Mouse (Mus musculus): ENCODE measurements around the gene B3galt4. TPM values are rescaled to one million over a fixed set of nuclear protein-coding genes. Genes with fewer than 3 reads are reported as not detected.

The B3galt4 gene
- total RNA-seq, 2 experiments from 2014 or later = 1.8 to 1.9 TPM

DNA sequence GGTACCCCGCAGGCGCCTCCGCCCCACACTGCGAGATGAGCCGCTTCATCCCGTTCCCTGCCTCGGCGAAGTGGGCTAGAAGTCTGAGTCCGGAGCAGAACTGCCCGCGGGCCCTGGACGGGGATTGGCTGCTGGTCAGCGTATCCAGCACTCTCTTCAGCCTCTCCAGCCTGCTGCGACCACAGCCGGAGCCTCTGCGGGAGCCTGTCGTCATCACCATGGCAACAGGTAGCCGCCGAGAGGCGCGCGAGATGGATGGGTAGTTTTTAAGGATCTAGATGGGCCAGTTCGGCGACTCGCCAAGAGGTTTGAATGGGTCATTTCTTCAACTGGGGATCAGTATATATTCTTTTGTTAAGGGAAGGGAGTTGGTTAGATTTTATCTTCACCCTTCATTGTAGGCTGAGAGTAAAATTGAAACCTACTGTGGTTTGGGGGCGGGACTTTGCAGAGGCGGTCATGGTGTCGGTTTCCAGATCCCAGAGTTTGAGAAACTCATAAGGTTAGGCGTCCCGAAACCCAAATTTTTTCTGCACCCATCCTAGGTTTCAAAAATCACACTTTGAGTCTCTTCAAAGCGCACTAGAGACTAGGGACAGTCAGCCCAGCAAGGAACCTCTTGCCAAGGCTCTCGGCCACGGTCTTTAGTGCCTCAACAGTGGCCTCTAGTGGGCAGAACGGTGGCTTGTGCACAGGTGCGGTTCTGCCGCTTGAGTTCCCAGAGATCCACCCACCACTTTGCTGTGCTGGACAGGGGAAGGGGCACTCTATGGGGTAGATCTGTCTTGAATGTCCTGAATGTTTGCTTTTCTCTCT is 30.8 kb downstream of the B3galt4 start:
- DNase-seq = peak; percentile 67

DNA sequence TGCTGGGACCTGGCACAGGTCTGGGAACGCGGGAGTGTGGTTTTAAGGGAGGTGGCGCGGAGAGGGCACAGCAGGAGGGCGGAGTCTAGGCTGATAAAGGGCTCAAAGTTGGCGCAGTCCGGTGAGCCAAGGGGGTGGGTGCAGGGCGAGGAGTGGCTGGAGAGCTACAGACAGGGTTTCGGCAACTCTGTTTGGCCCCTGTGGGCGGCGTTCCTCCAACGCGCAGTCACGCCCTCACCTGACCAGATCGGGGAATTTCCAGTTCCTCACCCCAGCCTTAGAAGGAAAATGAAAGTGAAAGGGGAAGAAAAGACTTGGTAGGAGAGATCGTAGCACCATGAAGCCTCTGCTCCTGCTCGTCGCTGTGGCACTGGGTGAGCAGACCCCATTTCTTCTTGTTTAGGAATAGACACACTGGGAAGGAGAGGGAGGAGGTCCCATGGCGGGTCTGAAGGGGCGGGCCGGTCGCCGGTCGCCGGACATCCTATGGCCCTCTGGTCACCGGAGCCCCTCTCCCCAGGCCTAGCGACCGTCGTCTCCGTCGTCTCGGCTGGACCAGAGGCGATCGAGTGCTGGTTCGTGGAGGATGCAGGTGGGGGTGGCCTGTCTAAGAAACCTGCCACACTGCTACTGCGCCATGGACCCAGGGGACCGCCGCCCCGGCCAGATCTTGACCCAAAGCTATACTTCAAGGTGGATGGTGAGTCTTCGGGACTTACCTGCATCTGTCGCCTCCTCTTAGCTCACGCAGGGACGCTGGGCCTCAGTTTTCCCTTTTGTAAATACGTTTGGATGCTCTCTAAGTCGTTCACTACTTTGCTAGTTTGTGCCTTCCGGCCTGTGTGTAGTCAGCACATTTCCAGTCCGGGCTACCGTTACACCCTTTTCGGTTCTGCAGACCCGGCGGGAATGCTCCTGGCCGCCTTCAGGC is 31.7 kb downstream of the B3galt4 start:
- peak; percentile 81 for DNase-seq

DNA sequence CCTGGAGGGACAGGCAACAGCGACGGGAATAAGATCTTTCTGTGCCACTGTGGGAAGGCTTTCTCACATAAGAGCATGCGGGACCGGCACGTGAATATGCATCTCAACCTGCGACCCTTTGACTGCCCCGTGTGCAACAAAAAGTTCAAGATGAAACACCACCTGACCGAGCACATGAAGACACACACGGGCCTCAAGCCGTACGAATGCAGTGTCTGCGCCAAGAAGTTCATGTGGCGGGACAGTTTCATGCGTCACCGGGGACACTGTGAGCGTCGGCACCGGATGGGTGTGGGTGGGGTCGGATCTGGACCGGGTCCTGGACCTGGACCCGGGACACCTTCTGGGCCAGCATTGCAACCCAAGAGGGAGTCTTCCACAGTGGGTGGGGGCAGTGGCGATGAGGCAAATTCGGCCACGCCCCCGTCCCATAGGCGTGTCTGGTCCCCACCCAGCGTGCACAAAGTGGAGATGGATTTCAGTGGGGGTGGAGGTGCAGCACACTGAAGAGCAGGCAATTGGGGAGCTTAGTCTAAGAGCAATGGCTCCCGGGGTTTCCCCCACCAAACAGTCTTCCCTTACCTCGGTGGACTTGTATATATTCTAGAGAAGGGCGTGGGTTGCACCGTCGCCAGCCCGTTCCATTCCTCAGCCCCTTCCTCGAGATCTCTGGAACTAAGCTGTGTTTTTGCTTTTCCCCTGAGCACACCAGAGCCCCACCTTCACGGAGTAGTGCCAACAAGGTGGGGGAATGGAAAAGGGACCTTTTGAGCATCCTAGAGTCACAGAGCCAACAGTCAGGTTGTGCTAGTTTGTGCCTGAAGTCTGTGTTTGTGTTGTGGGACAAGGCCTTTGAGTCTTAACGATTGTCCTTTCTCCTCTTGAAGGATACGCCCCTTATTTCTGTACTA is 32.7 kb downstream of the B3galt4 start:
- DNase-seq = no peak

DNA sequence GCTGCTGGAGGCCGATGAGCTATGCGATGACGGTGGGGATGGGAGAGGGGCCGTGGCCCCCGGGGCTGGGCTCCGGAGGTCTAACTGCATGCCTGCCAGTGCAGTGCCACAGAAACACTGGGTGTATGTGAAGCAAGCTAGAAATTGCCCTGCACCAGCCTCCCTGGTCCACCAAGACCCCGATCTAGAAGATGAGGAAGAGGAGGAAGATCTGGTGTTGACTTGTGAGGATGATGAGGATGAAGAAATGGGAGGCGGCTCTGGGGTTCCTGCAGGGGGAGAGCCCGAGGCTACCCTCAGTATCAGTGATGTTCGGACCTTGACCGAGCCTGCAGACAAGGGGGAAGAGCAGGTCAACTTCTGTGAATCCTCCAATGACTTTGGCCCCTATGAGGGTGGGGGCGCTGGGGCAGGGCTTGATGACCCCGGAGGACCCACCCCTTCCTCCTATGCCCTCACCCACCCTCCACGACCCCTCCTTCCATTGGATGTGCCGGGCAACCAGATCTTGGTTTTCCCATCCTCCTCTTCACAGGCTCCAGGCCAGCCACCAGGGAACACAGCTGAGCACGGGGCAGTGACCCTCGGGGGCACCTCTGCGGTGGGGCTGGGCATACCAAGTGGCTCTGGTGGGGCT is 33.5 kb downstream of the B3galt4 start:
- DNase-seq = no peak

DNA sequence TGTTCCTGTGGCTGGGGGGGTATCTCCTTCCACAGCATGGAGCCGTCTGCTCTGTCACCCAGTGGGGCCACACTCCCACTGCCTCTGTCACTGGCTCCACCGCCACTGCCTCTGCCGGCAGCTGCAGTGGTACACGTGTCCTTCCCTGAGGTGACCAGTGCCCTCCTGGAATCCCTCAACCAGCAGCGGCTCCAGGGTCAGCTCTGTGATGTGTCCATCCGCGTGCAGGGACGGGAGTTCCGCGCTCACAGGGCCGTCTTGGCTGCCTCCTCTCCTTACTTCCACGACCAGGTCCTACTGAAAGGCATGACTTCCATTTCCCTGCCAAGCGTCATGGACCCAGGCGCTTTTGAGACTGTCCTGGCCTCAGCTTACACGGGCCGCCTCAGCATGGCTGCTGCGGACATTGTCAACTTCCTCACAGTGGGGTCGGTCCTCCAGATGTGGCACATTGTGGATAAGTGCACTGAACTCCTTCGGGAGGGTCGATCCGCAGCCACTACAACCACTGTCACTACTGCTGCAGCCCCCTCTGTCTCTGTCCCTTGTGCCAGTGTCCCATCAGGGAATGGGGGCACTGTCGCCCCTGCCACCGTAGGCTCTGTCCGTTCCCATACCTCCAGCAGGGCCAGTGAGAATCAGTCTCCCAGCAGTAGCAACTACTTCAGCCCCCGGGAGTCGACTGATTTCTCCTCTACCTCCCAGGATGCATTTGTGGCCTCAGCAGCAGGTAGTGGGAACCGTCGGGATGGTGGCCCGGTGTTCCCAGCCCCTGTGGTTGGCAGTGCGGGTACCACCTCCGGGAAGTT is 34.2 kb downstream of the B3galt4 start:
- no peak for DNase-seq

DNA sequence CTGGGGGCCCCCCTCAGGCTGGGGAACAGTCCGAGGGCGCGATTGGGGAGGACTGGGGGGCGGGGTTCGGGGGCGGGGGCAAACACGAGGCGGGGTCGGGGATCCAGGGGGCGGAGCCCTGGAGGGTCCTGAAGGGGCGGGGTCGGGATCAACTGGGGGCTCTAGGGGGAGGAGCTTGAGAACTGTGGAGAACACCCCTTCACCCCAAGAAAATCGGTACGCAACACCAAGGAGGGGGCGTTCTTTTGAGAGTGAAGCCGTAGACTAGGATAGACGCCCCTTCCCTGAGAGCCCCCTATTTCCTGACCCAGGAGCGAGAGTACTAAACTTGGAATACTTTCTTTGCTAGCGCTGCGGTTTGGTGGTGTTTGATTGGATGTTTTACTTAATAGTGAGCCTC is 35.0 kb downstream of the B3galt4 start:
- DNase-seq = no peak

DNA sequence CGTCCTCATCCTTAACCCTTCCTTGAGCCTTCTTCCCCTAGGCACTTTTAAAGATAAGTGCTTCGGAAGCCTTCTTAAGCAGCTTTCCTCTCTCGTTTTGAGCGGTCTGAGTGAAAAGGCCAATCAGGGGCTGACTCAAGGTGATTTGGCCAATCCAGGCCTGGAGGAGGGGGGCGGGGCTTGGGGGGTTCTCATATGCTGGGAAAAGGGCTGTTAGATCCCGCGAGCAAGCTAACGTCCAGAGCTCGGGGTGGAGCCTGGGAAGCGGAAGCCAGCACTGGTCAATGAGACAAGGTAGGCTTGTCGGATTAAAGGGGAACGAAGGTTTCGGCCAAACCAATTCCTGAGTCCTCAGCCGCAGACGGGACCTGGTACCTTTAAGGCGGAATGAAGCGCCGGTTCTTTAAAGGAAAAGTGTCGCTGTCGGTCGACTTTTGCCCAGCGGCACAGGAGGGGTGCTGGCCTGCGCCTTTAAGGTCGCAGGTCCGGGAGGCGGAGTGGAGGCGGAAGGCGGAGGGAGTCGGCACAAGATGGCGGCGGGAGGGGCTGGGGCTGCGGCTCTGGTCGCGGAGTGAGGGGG is 35.5 kb downstream of the B3galt4 start, which contains the start of the genes Tapbp and Zbtb22:
Gene Tapbp (plus strand): TSS at position 229 of the 580 bp plus-strand sequence.
Gene Zbtb22 (plus strand): TSS at position 234 of the 580 bp plus-strand sequence.
- DNase-seq = peak; percentile 97

DNA sequence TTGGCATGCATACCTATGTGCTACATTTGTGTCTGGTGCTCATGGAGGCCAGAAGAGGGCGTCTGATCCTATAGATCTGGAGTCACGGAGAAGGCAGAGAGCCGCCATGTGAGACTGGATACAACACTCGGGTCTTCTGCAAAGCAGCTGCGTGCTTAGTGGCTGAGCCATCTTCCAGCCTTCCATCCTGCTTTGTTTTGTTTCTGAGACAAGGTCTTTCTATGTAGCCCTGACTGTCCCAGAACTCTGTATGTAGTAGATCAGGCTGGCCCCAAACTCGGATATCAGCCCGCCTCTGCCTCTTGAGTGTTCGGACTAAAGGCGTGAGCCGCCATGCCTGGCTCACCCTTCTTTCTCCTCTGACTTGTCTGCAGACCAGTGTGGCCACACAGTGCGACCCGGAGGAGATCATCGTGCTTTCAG is 36.3 kb downstream of the B3galt4 start:
- DNase-seq = no peak

DNA sequence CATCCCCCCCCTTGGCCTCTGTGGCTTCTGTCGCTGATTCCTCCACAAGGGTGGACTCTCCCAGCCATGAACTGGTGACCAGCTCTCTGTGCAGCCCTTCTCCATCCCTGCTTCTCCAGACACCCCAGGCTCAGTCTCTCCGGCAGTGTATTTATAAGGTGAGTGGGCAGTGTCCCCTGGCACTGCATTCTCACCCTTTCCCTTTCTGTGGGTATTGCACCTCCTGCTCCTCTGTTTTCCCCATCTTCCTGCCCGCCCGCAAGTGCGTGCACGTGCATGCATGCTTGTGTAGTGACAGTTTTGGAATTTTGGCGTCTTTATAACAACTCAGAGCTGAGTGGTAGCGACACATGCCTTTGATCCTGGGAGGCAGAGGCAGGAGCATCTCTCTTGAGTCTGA is 37.4 kb downstream of the B3galt4 start:
- no peak for DNase-seq

DNA sequence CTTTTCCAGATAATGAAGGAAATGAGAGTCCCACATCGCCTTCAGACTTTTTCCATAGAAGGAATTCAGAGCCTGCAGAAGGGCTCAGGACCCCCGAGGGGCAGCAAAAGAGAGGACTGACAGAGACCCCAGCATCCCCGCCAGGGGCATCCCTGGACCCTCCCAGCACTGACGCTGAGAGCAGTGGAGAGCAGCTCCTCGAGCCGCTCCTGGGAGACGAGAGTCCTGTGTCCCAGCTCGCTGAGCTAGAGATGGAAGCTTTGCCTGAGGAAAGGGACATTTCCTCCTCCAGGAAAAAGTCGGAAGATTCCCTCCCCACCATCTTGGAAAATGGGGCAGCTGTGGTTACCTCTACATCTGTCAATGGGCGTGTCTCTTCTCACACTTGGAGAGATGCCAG is 38.0 kb downstream of the B3galt4 start:
- DNase-seq = no peak

DNA sequence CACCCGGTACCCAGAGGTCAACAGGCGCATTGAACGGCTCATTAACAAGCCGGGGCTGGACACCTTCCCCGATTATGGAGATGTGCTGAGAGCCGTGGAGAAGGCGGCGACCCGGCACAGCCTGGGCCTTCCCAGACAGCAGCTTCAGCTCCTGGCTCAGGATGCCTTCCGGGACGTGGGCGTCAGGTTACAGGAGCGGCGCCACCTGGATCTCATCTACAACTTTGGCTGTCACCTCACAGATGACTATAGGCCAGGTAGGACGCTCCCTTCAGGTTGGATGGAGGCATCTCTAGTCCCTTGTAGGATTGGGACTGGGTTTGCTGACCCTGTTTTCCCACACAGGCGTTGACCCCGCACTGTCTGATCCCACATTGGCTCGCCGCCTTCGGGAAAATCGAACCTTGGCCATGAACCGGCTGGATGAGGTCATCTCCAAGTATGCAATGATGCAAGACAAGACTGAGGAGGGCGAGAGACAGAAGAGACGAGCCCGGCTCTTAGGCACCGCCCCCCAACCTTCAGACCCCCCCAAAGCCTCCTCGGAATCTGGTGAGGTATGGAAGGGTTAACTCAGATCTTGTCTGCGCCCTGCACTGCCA is 39.4 kb downstream of the B3galt4 start:
- DNase-seq = no peak

DNA sequence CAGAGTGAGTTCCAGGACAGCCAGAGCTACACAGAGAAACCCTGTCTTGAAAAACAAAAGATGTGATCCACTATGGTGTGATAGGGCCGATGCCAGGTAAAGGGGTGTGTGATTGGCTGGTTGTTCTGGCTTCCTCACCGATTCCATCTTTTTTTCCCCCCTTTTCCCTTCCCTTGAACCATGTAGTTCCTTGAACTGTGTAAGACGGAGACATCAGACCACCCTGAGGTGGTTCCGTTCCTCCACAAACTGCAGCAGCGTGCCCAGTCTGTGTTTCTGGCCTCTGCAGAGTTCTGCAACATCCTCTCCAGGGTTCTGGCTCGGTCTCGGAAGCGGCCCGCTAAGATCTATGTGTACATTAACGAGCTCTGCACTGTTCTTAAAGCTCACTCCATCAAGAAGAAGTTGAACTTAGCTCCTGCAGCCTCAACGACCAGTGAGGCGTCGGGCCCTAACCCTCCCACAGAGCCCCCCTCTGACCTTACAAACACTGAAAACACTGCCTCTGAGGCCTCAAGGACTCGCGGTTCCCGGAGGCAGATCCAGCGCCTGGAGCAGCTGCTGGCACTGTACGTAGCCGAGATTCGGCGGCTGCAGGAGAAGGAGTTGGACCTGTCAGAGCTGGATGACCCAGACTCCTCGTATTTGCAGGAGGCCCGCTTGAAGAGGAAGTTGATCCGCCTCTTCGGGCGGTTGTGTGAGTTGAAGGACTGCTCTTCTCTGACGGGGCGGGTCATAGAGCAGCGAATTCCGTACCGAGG is 40.1 kb downstream of the B3galt4 start:
- no peak for DNase-seq

DNA sequence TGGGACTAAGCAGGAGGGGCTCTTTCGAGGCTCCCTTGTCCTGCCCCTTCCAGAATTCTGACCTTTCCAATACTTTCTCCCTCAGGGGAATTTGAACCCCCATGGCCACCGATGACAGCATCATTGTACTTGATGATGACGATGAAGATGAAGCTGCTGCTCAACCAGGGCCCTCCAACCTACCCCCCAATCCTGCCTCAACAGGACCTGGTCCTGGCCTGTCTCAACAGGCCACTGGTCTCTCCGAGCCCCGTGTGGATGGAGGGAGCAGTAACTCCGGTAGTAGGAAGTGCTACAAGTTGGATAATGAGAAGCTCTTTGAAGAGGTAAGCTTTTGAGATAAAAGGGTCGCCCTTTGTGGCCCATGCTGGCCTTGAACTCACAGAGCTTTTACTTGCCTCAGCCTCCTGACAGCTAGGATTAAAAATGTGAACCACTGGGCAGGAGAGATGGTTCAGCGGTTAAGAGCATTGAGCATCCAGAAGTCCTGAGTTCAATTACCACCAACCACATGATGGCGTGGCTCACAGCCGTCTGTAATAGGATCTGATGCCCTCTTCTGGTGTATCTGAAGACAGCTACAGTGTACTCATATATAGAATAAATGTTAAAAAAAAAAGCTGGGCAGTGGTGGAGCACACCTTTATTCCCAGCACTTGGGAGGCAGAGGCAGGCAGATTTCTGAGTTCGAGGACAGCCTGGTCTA is 40.8 kb downstream of the B3galt4 start:
- DNase-seq = no peak

DNA sequence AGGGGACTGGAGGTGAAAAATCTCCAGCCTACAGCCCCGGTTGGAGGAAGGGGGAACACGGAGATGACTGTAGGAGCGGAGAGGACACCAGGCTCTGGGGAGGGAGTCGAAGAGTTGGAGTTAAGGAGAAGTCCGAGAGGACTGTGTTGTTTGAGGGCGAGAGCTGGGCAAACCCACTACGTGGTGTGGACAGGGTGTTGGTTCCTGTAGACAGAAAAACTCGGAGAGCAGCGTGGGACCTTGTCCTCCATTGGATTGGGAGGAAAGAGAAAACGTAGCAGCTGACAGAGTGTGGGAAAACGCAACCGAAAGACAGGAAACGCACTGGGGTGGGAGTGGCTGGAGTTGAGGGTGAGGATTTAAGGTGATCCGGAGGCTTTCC is 41.4 kb downstream of the B3galt4 start:
- DNase-seq = no peak

DNA sequence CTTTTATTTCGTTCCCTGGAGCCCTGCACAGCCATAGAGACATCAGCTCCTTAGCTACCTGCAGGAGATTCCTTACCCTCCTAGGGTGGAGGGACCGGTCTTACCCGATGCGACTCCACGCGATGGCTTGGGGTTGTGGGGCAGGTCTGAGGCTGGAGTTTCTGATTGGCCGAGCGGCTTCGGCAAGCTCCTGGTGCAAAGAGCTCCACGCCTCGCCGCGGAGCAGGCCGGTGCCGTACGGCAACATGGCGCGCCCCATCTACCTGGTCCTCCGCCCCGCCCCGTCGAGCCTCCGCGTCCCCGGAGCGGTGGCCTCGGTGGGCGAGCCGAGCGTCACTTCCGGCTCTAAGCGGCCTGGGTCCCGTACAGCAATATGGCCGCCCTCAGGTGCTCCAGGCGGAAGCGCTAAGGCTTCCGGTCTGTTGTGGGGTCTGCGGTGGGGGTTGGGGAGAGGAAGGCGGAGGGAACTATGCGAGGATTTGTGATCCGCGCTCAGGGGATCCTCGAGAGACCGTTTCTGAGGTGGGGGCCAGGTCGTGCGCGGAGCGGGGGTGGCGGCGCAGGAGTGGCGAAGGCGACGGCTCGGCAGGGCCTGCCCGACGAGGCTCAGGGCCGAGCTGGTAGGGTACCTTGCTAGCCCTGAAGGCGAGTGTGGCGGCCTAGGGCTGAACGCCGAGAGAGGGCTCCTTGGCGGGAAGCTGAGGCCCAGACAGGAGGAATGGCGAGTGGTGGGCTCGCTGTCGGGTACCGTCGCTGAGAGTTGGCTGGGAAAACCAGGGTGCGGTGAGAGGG is 42.0 kb downstream of the B3galt4 start, which contains the start of gene Daxx:
Gene Daxx (plus strand): TSS at position 338 of the 792 bp plus-strand sequence.
- DNase-seq = peak; percentile 99

DNA sequence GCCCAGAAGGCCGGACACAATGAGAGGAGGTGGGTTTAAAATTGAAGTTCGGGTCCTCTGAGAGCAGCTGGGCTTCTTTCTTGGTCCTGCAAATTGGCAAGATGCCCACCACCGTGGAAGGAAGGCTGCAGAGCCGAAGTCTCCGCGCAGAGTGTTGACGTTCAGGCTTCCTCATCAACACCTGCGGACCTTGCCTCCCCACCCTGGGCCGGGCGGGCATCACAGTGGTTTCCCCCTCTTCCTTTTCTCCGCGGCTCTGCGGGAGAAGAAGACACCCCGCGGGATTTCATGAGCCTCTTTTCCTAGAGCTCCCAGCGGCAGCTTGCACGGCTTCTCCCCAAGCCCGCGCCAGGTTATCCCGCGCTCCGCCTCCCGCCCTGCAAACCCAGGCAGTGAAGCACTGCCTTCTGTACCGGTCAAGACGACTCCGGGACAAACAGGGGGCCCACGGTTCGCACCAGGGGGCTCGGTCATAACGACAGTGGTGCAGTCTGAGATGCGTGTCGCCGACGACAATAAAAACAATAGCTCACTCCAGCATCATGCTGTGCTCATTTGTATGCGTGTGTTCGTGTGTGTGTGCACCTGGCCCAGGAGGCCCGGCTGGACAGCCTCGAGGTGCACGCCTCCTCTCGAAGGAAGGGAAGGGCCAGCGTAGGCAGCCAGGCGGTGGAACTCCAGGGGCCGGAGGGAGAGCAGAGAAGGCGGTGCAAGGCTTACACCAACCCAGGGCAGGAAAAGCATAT is 42.8 kb downstream of the B3galt4 start:
- no peak for DNase-seq
